Mouse (Mus musculus): ENCODE measurements around the gene Foxg1.

- TF ChIP-seq CTCF (IDR thresholded peaks at IDR 0.05; ENCODE audit: insufficient read depth, low read depth, low read length) (no peak), POLR2A (IDR thresholded peaks at IDR 0.05; ENCODE audit: insufficient read depth, low read depth, low read length) (no peak)
Measured at GRCm38 (mm10) chr12:49386081-49386805, 3.8 kb downstream of the Foxg1 start.

Measured in olfactory bulb, adult 2 months (tissue).